Mouse (Mus musculus) megakaryocyte, embryonic 14.5 days (primary cell): ENCODE results near the gene Stap2. TPM values are rescaled to one million over a fixed set of nuclear protein-coding genes. Genes with fewer than 3 reads are reported as not detected.

ENCODE experiments used
- H3K27me3 ChIP-seq: replicated peaks from 2 replicates; pipeline ENCODE3; 2012; ENCODE audit warnings: inconsistent platforms
- H3K36me3 ChIP-seq: replicated peaks from 2 replicates; pipeline ENCODE3; 2012; ENCODE audit warnings: low read length, inconsistent platforms, mixed read lengths
- H3K4me1 ChIP-seq: 2 replicates; pipeline ENCODE4 v1.6.1; 2012; ENCODE audit warnings: inconsistent platforms
- H3K4me3 ChIP-seq: replicated peaks from 2 replicates; pipeline ENCODE3; 2012; ENCODE audit warnings: moderate library complexity, mild to moderate bottlenecking, inconsistent platforms
- H3K9me3 ChIP-seq: 2 replicates; pipeline ENCODE4 v1.6.1; 2012; ENCODE audit warnings: inconsistent platforms
- FLI1 ChIP-seq: IDR thresholded peaks from 2 replicates; pipeline ENCODE4 v1.6.1; 2012; ENCODE audit warnings: low read length, inconsistent platforms, mixed read lengths
- GATA1 ChIP-seq: IDR thresholded peaks from 3 replicates; pipeline ENCODE4 v1.6.1; 2012; ENCODE audit warnings: mixed read lengths, low read length, inconsistent platforms, borderline replicate concordance
- polyA plus RNA-seq: library from polyadenylated mRNA; stranded (reverse); fragments of >175 nt; gene quantifications from 2 replicates; pipeline ENCODE4 v1.2.3, GENCODE M21; 2012; ENCODE audit warnings: low replicate concordance; ENCODE audit not compliant: insufficient read depth

The Stap2 gene
- polyA plus RNA-seq, 1 experiment = 0.21 TPM

GRCm38 (mm10) chr17:56008356-56009087, 3.1 kb upstream of the Stap2 start:
- peaks cover 17% of the 10 kb centered on the region for H3K36me3 ChIP-seq
- H3K9me3 ChIP-seq = no peaks in the 10 kb centered on the region
- H3K27me3 ChIP-seq = peaks cover 33% of the 10 kb centered on the region
- peak overlapping the region; percentile 93 for H3K4me3 ChIP-seq
- H3K4me1 ChIP-seq = peaks cover 58% of the 10 kb centered on the region
- TF ChIP-seq FLI1 (no peak), GATA1 (no peak)

GRCm38 (mm10) chr17:56007444-56008355, 2.3 kb upstream of the Stap2 start:
- TF ChIP-seq FLI1 (no peak), GATA1 (no peak)
- H3K9me3 ChIP-seq = no peaks in the 10 kb centered on the region
- H3K27me3 ChIP-seq = peaks cover 41% of the 10 kb centered on the region
- H3K36me3 ChIP-seq = peaks cover 13% of the 10 kb centered on the region
- H3K4me1 ChIP-seq = peaks cover 64% of the 10 kb centered on the region
- H3K4me3 ChIP-seq = peak overlapping the region; percentile 93

- peaks cover 59% of the 10 kb centered on the region for H3K4me1 ChIP-seq
- no peak for TF ChIP-seq FLI1
- no peak for TF ChIP-seq GATA1
These were observed 1.6 kb upstream of the Stap2 start for GRCm38 (mm10) chr17:56006956-56007355.

GRCm38 (mm10) chr17:56003000-56003399, 2.4 kb downstream of the Stap2 start:
- H3K9me3 ChIP-seq = peaks cover 24% of the 10 kb centered on the region
- no peak overlapping the region for H3K4me3 ChIP-seq
- H3K4me1 ChIP-seq = peaks cover 29% of the 10 kb centered on the region
- no peaks in the 10 kb centered on the region for H3K36me3 ChIP-seq
- TF ChIP-seq GATA1 (no peak), FLI1 (no peak)
- H3K27me3 ChIP-seq = peaks cover 42% of the 10 kb centered on the region

More at GRCm38 (mm10) chr17:56006956-56007355, 1.6 kb upstream of the Stap2 start:
- Histone ChIP-seq H3K27me3 (peaks cover 37% of the 10 kb centered on the region), H3K4me3 (no peak overlapping the region), H3K36me3 (peaks cover 8% of the 10 kb centered on the region), H3K9me3 (no peaks in the 10 kb centered on the region)

- peaks cover 16% of the 10 kb centered on the region for H3K4me1 ChIP-seq
- TF ChIP-seq GATA1 = no peak
These were observed 5.4 kb downstream of the Stap2 start for GRCm38 (mm10) chr17:55999794-56000499.

GRCm38 (mm10) chr17:55996007-55996406, 9.4 kb downstream of the Stap2 start:
- Histone ChIP-seq H3K9me3 (peaks cover 28% of the 10 kb centered on the region), H3K4me3 (peak overlapping the region; percentile 56), H3K27me3 (peaks cover 61% of the 10 kb centered on the region), H3K4me1 (peaks cover 10% of the 10 kb centered on the region), H3K36me3 (no peaks in the 10 kb centered on the region)
- TF ChIP-seq FLI1 (no peak), GATA1 (no peak)

More at GRCm38 (mm10) chr17:55999794-56000499, 5.4 kb downstream of the Stap2 start:
- Histone ChIP-seq H3K36me3 (no peaks in the 10 kb centered on the region), H3K27me3 (peaks cover 56% of the 10 kb centered on the region), H3K9me3 (peaks cover 37% of the 10 kb centered on the region), H3K4me3 (peak overlapping the region; percentile 38)

- H3K27me3 ChIP-seq = peaks cover 78% of the 10 kb centered on the region
- H3K9me3 ChIP-seq = no peaks in the 10 kb centered on the region
- TF ChIP-seq GATA1 = no peak
- TF ChIP-seq FLI1 = no peak
- H3K4me3 ChIP-seq = no peak overlapping the region
- no peaks in the 10 kb centered on the region for H3K36me3 ChIP-seq
- peaks cover 6% of the 10 kb centered on the region for H3K4me1 ChIP-seq
These were observed 15.0 kb downstream of the Stap2 start for GRCm38 (mm10) chr17:55990278-55990898.

- peaks cover 6% of the 10 kb centered on the region for H3K4me1 ChIP-seq
- no peak within 1 kb of the TSS for H3K4me3 ChIP-seq
- no peaks in the 10 kb centered on the region for H3K36me3 ChIP-seq
- peaks cover 63% of the 10 kb centered on the region for H3K27me3 ChIP-seq
- TF ChIP-seq GATA1 = no peak
- no peak for TF ChIP-seq FLI1
- H3K9me3 ChIP-seq = peaks cover 15% of the 10 kb centered on the region
These were observed 19.1 kb downstream of the Stap2 start, which contains the start of gene Fsd1 for GRCm38 (mm10) chr17:55986030-55986961. Gene Fsd1 (plus strand): TSS chr17:55986509.
